Comparison of ENCODE assay signal across 12 mouse cellular contexts in genomic region chr1:183763864-183764726, GRCm38 (mm10).
DNase-seq lines count a peak whose midpoint lies in the region; ATAC-seq and TF ChIP-seq lines count a peak whose summit lies in the region.
"Had no signal": no experiment of that assay in that cellular context is flagged by ENCODE, and none has a peak within 500 bp of the region (broad histone marks: within the 10 kb centered on the region; RNA-seq: fewer than 3 reads in every experiment).

No protein-coding gene starts in this region.

- no peak for TF ChIP-seq EP300 in stomach, postnatal 0 days (optimal IDR thresholded peaks at IDR 0.05)

- H3K4me3 ChIP-seq in intestine, embryonic 14.5 days (ENCODE audit: low read depth, low read length), result no peak overlapping the region
- no peak overlapping the region for H3K4me3 ChIP-seq in stomach, postnatal 0 days (ENCODE audit: low read depth, low read length)
- H3K4me3 ChIP-seq: hindbrain, embryonic 10.5 days had no signal

- H3K4me2 ChIP-seq in intestine, embryonic 14.5 days (ENCODE audit: low read length), result no peak overlapping the region
- H3K4me2 ChIP-seq in stomach, postnatal 0 days (replicated peaks; ENCODE audit: low read depth), result no peak overlapping the region

- WGBS in intestine, embryonic 14.5 days, result 66% methylated on average over 11 of the region's 11 CpGs
- WGBS in stomach, postnatal 0 days, result 37% methylated on average over 11 of the region's 11 CpGs

- H3K9me3 ChIP-seq in intestine, embryonic 14.5 days (ENCODE audit: control insufficient read depth, low read length), result no peaks in the 10 kb centered on the region
- H3K9me3 ChIP-seq in stomach, postnatal 0 days (ENCODE audit: control insufficient read depth, low read length), result no peaks in the 10 kb centered on the region
- H3K9me3 ChIP-seq: hindbrain, embryonic 10.5 days had no signal

- TF ChIP-seq CTCF in stomach, postnatal 0 days (IDR thresholded peaks at IDR 0.05; ENCODE audit: low read depth), result no peak

- no peak overlapping the region for H3K27ac ChIP-seq in intestine, embryonic 14.5 days (ENCODE audit: low read depth)
- no peak overlapping the region for H3K27ac ChIP-seq in stomach, postnatal 0 days (replicated peaks)
- H3K27ac ChIP-seq: hindbrain, embryonic 10.5 days had no signal

- ATAC-seq in intestine, embryonic 14.5 days (replicated peaks; ENCODE audit: low FRiP score, low TSS enrichment, low read depth), result peak; percentile 68
- ATAC-seq in stomach, postnatal 0 days (ENCODE audit: low FRiP score, low TSS enrichment), result peak; percentile 94

- peak; percentile 76 for DNase-seq in urinary bladder, postnatal 14 days (ENCODE audit: low spot score)
- no peak for DNase-seq in urinary bladder, postnatal 10 days (ENCODE audit: low spot score)
- DNase-seq in intestine, embryonic 14.5 days (ENCODE audit: low spot score), result no peak
- DNase-seq in kidney, postnatal 25 days, result peak; percentile 60 to 74
- DNase-seq in stomach, postnatal 0 days (ENCODE audit: low spot score), result peak; percentile 52
- no peak for DNase-seq in left cerebral cortex, adult 8-10 months (ENCODE audit: low spot score in 2 of 2)
- no peak for DNase-seq in gastrocnemius, postnatal 10 days
- DNase-seq in heart, postnatal 14 days, result no peak
- DNase-seq: adrenal gland, adult 2 months; cerebellum, adult 11-12 months; right cerebral cortex, adult 18-20 months had no signal

- no peaks in the 10 kb centered on the region for H3K36me3 ChIP-seq in intestine, embryonic 14.5 days (ENCODE audit: control insufficient read depth, insufficient read depth, low read length)
- H3K36me3 ChIP-seq in stomach, postnatal 0 days (ENCODE audit: control insufficient read depth, insufficient read depth, low read length), result no peaks in the 10 kb centered on the region
- H3K36me3 ChIP-seq: hindbrain, embryonic 10.5 days had no signal

- no peaks in the 10 kb centered on the region for H3K27me3 ChIP-seq in intestine, embryonic 14.5 days (replicated peaks; ENCODE audit: control insufficient read depth, insufficient read depth, low read length)
- H3K27me3 ChIP-seq in stomach, postnatal 0 days (ENCODE audit: control insufficient read depth, insufficient read depth, low read length), result no peaks in the 10 kb centered on the region

- H3K4me1 ChIP-seq in intestine, embryonic 14.5 days (replicated peaks; ENCODE audit: control insufficient read depth, insufficient read depth, low read length), result no peaks in the 10 kb centered on the region
- H3K4me1 ChIP-seq in stomach, postnatal 0 days (replicated peaks; ENCODE audit: control insufficient read depth, insufficient read depth), result no peaks in the 10 kb centered on the region
- H3K4me1 ChIP-seq: hindbrain, embryonic 10.5 days had no signal

- no peak overlapping the region for H3K9ac ChIP-seq in intestine, embryonic 14.5 days (ENCODE audit: low read length)
- H3K9ac ChIP-seq in stomach, postnatal 0 days (ENCODE audit: low read length), result no peak overlapping the region

- intact Hi-C loops in heart, postnatal 14 days (cut with DNase I), result no loop called here

Comparison
In these comparisons a context has a peak if more than half of its experiments do, and no peak if none do; other contexts are left out.
1. DNase-seq: peak in urinary bladder, postnatal 14 days (single experiment), kidney, postnatal 25 days (2 of 2) and stomach, postnatal 0 days (single experiment); none in urinary bladder, postnatal 10 days (single experiment), intestine, embryonic 14.5 days (single experiment), left cerebral cortex, adult 8-10 months (0 of 2), gastrocnemius, postnatal 10 days (single experiment) and heart, postnatal 14 days (0 of 2).